Mouse (Mus musculus): Measurements from ENCODE around the gene Mag. TPM values are rescaled to one million over a fixed set of nuclear protein-coding genes. Genes with fewer than 3 reads are reported as not detected.

Gene Mag
- polyA plus RNA-seq, 1 experiment: 0.94 TPM

DNA sequence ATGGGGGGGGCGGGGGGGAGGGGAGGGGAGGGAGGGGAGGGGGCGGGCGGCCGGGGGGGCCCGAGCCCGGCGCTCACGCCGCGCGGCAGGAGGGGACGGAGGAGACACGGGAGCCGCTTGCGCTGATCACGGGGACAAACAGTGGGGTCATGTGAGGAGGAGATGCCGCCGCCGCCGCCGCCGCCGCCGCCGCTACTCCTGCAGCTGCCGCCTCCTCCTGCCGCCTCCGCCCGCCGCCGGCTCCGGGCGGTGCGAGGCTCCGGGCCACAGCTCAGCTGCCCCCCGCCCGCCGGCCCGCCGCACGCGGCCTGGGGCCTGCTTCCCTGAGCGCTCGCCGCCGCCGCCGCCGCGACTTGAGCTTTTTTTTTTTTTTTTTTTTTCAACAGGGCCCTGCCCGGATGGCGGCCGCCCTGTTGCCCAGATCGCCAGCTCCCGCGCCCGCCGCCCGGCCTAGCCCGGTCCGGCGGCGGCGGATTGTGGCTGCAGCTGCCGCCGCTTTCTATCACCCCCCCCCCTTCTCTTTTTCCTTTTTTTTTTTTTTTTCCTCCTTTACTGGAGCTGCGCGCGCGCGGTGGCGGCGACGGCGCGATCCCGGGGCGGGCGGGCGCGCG, 42.2 kb upstream of the Mag start, which contains the start of gene Usf2:
Gene Usf2 (minus strand): TSS at position 48 of the 611 bp plus-strand sequence.
- under 1% methylated on average over 57 of the region's 82 CpGs for WGBS
- TF ChIP-seq POLR2A (IDR thresholded peaks at IDR 0.05; ENCODE audit: low read depth, low read length) (no peak), CTCF (conservative IDR thresholded peaks at IDR 0.05; ENCODE audit: insufficient read depth, insufficient read length, low read depth, low read length) (no peak)
- H3K36me3 ChIP-seq (ENCODE audit: control insufficient read depth, insufficient read depth, low read length): peaks cover 4% of the 10 kb centered on the region
- H3K4me1 ChIP-seq (ENCODE audit: control insufficient read depth, insufficient read depth, low read length): peaks cover 5% of the 10 kb centered on the region; the same call in 1 of the 2 replicates
- H3K27me3 ChIP-seq (replicated peaks; ENCODE audit: control insufficient read depth, insufficient read depth, low read length): no peaks in the 10 kb centered on the region
- peak; percentile 87 for DNase-seq
- peak within 1 kb of the TSS; percentile 100 for H3K27ac ChIP-seq (ENCODE audit: insufficient read depth, low read depth, low read length)
- peak within 1 kb of the TSS; percentile 95 for H3K4me3 ChIP-seq (ENCODE audit: insufficient read depth, low read depth, low read length)

DNA sequence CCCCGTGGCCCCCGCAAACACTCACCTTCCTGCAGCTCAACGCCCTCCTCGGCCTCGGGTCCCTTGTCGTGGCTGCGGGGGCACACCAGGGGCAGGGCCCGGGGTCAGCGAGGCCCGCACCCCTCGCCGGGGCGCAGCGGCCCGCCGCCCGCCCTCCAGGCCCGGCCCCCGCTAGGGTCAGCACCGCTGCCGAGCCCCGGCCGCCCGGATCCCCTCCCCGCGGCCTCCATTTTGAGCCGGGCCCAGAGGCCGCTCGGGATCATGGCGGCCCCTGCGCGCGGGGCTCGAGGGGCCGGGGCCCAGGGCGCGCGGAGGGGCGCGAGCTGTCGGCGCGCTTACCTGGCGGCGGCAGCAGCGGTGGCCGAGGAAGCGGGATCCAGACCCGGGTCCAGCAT, 41.7 kb upstream of the Mag start:
- no peaks in the 10 kb centered on the region for H3K27me3 ChIP-seq (replicated peaks; ENCODE audit: control insufficient read depth, insufficient read depth, low read length)
- peak overlapping the region; percentile 95 for H3K4me3 ChIP-seq (ENCODE audit: insufficient read depth, low read depth, low read length)
- no peak for DNase-seq
- TF ChIP-seq CTCF (conservative IDR thresholded peaks at IDR 0.05; ENCODE audit: insufficient read depth, insufficient read length, low read depth, low read length) (no peak), POLR2A (IDR thresholded peaks at IDR 0.05; ENCODE audit: low read depth, low read length) (no peak)
- peaks cover 4% of the 10 kb centered on the region for H3K36me3 ChIP-seq (ENCODE audit: control insufficient read depth, insufficient read depth, low read length)
- 1% methylated on average over 33 of the region's 49 CpGs for WGBS
- H3K27ac ChIP-seq (ENCODE audit: insufficient read depth, low read depth, low read length): peak overlapping the region; percentile 92
- peaks cover 5% of the 10 kb centered on the region; the same call in 1 of the 2 replicates for H3K4me1 ChIP-seq (ENCODE audit: control insufficient read depth, insufficient read depth, low read length)

DNA sequence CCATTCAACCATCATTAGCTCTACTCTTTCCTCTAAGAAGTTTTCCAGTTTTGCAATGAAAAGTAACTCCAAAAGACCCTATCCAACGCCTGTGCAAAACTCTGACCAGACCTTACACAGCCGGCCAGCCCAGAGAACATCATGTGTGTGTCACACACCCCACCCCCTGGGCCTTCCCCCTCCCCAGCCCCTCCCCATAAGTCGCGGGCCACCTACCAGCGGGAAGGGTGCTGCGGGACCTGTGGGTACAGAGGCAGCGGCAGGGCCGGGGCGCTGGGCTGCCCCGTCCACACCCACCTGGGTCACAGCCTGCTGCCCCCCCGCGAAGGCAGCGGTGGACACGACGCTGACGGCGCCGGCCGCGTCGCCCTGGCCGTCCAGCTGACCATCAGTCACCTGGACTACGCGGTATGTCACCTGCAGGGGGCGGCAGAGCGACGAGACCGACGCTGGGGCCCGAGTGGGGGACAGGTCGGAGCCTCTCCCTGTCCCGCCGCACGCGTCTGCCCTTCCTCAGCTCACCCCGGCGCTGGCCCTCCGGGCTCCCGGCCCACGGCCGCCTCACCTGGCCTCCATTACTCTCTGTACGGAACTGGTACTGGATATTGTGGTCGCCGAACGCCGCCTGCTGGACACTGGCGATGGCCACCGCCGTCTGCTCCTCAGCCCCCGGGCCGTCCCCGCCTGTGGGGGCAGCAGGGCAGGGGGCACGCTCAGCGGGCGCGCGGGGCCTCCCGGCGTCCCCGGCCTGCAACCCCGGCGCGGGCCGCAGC, 41.1 kb upstream of the Mag start:
- Histone ChIP-seq H3K27ac (ENCODE audit: insufficient read depth, low read depth, low read length) (peak overlapping the region; percentile 92), H3K36me3 (ENCODE audit: control insufficient read depth, insufficient read depth, low read length) (peaks cover 4% of the 10 kb centered on the region), H3K4me3 (ENCODE audit: insufficient read depth, low read depth, low read length) (peak overlapping the region; percentile 95), H3K4me1 (ENCODE audit: control insufficient read depth, insufficient read depth, low read length) (peaks cover 5% of the 10 kb centered on the region; the same call in 1 of the 2 replicates), H3K27me3 (replicated peaks; ENCODE audit: control insufficient read depth, insufficient read depth, low read length) (no peaks in the 10 kb centered on the region)
- peak; percentile 67 for TF ChIP-seq CTCF (conservative IDR thresholded peaks at IDR 0.05; ENCODE audit: insufficient read depth, insufficient read length, low read depth, low read length)
- TF ChIP-seq POLR2A (IDR thresholded peaks at IDR 0.05; ENCODE audit: low read depth, low read length): peak; percentile 42
- peak; percentile 95 for DNase-seq
- WGBS: under 1% methylated on average over 62 of the region's 64 CpGs

DNA sequence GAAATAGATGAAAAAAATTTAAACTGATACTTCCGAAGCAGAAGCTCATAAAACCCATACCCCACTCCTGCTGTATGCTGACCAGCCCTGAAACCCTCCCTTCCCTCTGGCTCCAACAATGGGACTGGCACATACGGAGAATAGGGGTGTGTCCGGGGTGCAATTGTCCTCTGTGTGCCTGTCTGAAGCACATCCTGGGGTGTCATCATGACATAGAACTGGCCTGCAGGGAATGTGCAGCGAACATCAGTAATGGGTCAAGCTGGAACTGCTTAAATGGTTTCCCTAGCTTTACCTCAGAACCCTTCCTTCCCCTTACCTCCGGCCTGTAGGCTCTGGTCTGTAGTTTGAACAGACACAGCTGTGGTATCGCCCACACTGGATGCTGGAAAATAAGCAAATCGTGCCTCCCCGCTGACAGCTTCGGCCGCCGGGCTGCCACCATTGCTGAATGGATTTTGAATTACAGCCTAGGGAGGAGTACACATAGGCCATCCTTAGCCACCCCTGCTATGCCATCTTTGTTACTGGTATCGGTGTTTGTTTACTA, 40.4 kb upstream of the Mag start:
- TF ChIP-seq CTCF (conservative IDR thresholded peaks at IDR 0.05; ENCODE audit: insufficient read depth, insufficient read length, low read depth, low read length) (no peak), POLR2A (IDR thresholded peaks at IDR 0.05; ENCODE audit: low read depth, low read length) (no peak)
- Histone ChIP-seq H3K4me1 (ENCODE audit: control insufficient read depth, insufficient read depth, low read length) (peaks cover 5% of the 10 kb centered on the region; the same call in 1 of the 2 replicates), H3K36me3 (ENCODE audit: control insufficient read depth, insufficient read depth, low read length) (peaks cover 4% of the 10 kb centered on the region), H3K4me3 (ENCODE audit: insufficient read depth, low read depth, low read length) (no peak overlapping the region), H3K27me3 (replicated peaks; ENCODE audit: control insufficient read depth, insufficient read depth, low read length) (no peaks in the 10 kb centered on the region), H3K27ac (ENCODE audit: insufficient read depth, low read depth, low read length) (no peak overlapping the region)
- no peak for DNase-seq
- 80% methylated on average over 12 of the region's 12 CpGs for WGBS

DNA sequence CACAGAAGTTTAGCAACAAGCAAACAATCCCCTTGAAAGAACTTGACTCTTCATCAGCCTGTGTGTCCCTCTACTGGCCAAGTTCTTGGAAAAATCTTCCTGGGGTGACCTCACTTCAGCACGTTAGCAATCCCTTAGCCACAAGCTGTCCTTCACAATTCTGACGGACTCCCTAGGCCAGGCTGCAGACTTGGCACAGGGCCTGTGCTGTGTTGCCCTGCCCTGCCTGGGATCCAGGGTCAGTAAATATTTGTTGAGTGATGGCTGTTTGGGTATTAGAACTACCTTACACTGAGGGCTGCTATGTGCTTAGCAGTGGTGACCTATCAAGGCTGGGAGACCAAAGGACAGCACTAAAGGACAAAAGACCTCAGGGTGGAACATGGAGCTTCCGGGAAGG, 39.4 kb upstream of the Mag start:
- no peaks in the 10 kb centered on the region for H3K27me3 ChIP-seq (replicated peaks; ENCODE audit: control insufficient read depth, insufficient read depth, low read length)
- 47% methylated on average over 3 of the region's 3 CpGs for WGBS
- DNase-seq: no peak
- peaks cover 5% of the 10 kb centered on the region; the same call in 1 of the 2 replicates for H3K4me1 ChIP-seq (ENCODE audit: control insufficient read depth, insufficient read depth, low read length)
- no peak for TF ChIP-seq CTCF (conservative IDR thresholded peaks at IDR 0.05; ENCODE audit: insufficient read depth, insufficient read length, low read depth, low read length)
- TF ChIP-seq POLR2A (IDR thresholded peaks at IDR 0.05; ENCODE audit: low read depth, low read length): no peak
- no peak overlapping the region for H3K27ac ChIP-seq (ENCODE audit: insufficient read depth, low read depth, low read length)
- H3K4me3 ChIP-seq (ENCODE audit: insufficient read depth, low read depth, low read length): no peak overlapping the region
- H3K36me3 ChIP-seq (ENCODE audit: control insufficient read depth, insufficient read depth, low read length): peaks cover 4% of the 10 kb centered on the region

DNA sequence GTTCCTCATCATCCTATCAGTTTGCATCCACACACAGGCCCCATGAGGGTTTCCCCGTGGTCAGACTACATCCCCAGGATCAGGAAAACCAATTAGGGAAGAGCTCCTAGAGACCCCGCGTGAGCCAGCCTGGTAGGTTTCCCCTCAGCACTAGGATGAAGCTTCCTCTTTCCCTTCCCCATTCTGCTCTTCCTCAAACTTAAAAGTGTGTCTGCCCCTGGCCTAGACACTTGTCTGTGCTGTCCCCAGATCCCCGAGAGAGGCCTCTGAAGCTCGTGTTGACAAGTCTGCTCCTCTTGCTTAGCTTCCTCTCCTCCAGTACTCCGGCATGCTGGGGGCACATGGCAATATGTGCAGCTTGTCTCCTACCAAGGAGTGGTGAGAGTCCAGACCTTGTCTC, 38.8 kb upstream of the Mag start:
- WGBS: 83% methylated on average over 6 of the region's 6 CpGs
- Histone ChIP-seq H3K4me3 (ENCODE audit: insufficient read depth, low read depth, low read length) (no peak overlapping the region), H3K27me3 (replicated peaks; ENCODE audit: control insufficient read depth, insufficient read depth, low read length) (no peaks in the 10 kb centered on the region), H3K27ac (ENCODE audit: insufficient read depth, low read depth, low read length) (no peak overlapping the region), H3K4me1 (ENCODE audit: control insufficient read depth, insufficient read depth, low read length) (peaks cover 5% of the 10 kb centered on the region; the same call in 1 of the 2 replicates), H3K36me3 (ENCODE audit: control insufficient read depth, insufficient read depth, low read length) (peaks cover 4% of the 10 kb centered on the region)
- TF ChIP-seq POLR2A (IDR thresholded peaks at IDR 0.05; ENCODE audit: low read depth, low read length) (no peak), CTCF (conservative IDR thresholded peaks at IDR 0.05; ENCODE audit: insufficient read depth, insufficient read length, low read depth, low read length) (no peak)
- DNase-seq: no peak
